Mouse (Mus musculus) kidney, embryonic 16.5 days (tissue): ENCODE measurements around the gene Fchsd2. TPM values are rescaled to one million over a fixed set of nuclear protein-coding genes. Genes with fewer than 3 reads are reported as not detected.

Experiments used
- ATAC-seq: fragments of 200-750 bp; cut with Nextera tagmentation; 2 replicates; pipeline ENCODE4 v1.8.0; 2017; ENCODE audit warnings: moderate TSS enrichment; ENCODE audit not compliant: low FRiP score, low TSS enrichment
- H3K27ac ChIP-seq: fragments of 300-500 bp; sonication (generic); 2 replicates; pipeline ENCODE4 v1.5.1; 2014; ENCODE audit warnings: low read length
- H3K27me3 ChIP-seq: fragments of 300-500 bp; sonication (generic); 2 replicates; pipeline ENCODE4 v1.6.1; 2014; ENCODE audit warnings: low read length, control low read depth, mixed read lengths; ENCODE audit not compliant: insufficient read depth
- H3K36me3 ChIP-seq: fragments of 300-500 bp; sonication (generic); 2 replicates; pipeline ENCODE4 v1.6.1; 2014; ENCODE audit warnings: low read length, control low read depth, mixed read lengths; ENCODE audit not compliant: insufficient read depth
- H3K4me1 ChIP-seq: fragments of 300-500 bp; sonication (generic); 2 replicates; pipeline ENCODE4 v1.6.1; 2014; ENCODE audit warnings: low read length, control low read depth, mixed read lengths; ENCODE audit not compliant: insufficient read depth
- H3K4me2 ChIP-seq: fragments of 300-500 bp; sonication (generic); replicated peaks from 2 replicates; pipeline ENCODE4 v1.6.1; 2014; ENCODE audit warnings: low read depth, low read length
- H3K4me3 ChIP-seq: fragments of 300-500 bp; sonication (generic); 2 replicates; pipeline ENCODE4 v1.5.1; 2014; ENCODE audit warnings: mild to moderate bottlenecking, low read length
- H3K9ac ChIP-seq: fragments of 300-500 bp; sonication (generic); replicated peaks from 2 replicates; pipeline ENCODE4 v1.6.1; 2014; ENCODE audit warnings: low read length
- H3K9me3 ChIP-seq: fragments of 300-500 bp; sonication (generic); 2 replicates; pipeline ENCODE4 v1.6.1; 2016; ENCODE audit warnings: low read length, control low read depth
- WGBS: fragments of 180-500 bp; shearing (Covaris S2); extraction: QIAGEN DNeasy Blood & Tissue Kit; methylation state at CpG from one replicate; pipeline ENCODE4 v1.1.7; 2014; 5-methylcytosine and 5-hydroxymethylcytosine counted together
- polyA plus RNA-seq: library from polyadenylated mRNA; unstranded; fragments of >200 nt; fragmentation: Nextera tagmentation; extraction: Ambion mirVana; gene quantifications from 2 replicates; pipeline ENCODE4 v1.2.1, GENCODE M21; 2015

Gene Fchsd2
- polyA plus RNA-seq, 1 experiment from 2014 or later = 24.6 TPM

- H3K27me3 ChIP-seq = no peaks in the 10 kb centered on the region
- WGBS = 85% methylated on average over 2 of the region's 2 CpGs
- H3K4me2 ChIP-seq = no peak overlapping the region
- no peak overlapping the region for H3K4me3 ChIP-seq
- 0 out of 2 replicates have a peak overlapping the region, but pooled peaks have one; percentile 10 for H3K27ac ChIP-seq
- no peaks in the 10 kb centered on the region for H3K4me1 ChIP-seq
- H3K36me3 ChIP-seq = peaks cover 22% of the 10 kb centered on the region
- no peaks in the 10 kb centered on the region for H3K9me3 ChIP-seq
- H3K9ac ChIP-seq = no peak overlapping the region
- ATAC-seq = no peak
Observed at GRCm38 (mm10) chr7:101287820-101288219, 195.2 kb downstream of the Fchsd2 start.

GRCm38 (mm10) chr7:101288436-101288835 is 195.8 kb downstream of the Fchsd2 start:
- no peaks in the 10 kb centered on the region for H3K4me1 ChIP-seq
- no peak for ATAC-seq
- 36% methylated on average over 4 of the region's 4 CpGs for WGBS
- 0 out of 2 replicates have a peak overlapping the region, but pooled peaks have one; percentile 10 for H3K27ac ChIP-seq
- H3K4me2 ChIP-seq = no peak overlapping the region
- no peaks in the 10 kb centered on the region for H3K27me3 ChIP-seq
- H3K4me3 ChIP-seq = no peak overlapping the region
- peaks cover 16% of the 10 kb centered on the region for H3K36me3 ChIP-seq
- H3K9ac ChIP-seq = no peak overlapping the region
- H3K9me3 ChIP-seq = no peaks in the 10 kb centered on the region

- H3K36me3 ChIP-seq = peaks cover 11% of the 10 kb centered on the region
- H3K4me2 ChIP-seq = no peak overlapping the region
- no peak overlapping the region for H3K27ac ChIP-seq
- 87% methylated on average over 10 of the region's 10 CpGs for WGBS
- H3K4me3 ChIP-seq = no peak overlapping the region
- H3K27me3 ChIP-seq = no peaks in the 10 kb centered on the region
- H3K9ac ChIP-seq = no peak overlapping the region
- no peak for ATAC-seq
- no peaks in the 10 kb centered on the region for H3K9me3 ChIP-seq
- H3K4me1 ChIP-seq = no peaks in the 10 kb centered on the region
Observed at GRCm38 (mm10) chr7:101290401-101290800, 197.7 kb downstream of the Fchsd2 start.

GRCm38 (mm10) chr7:101291211-101291610 is 198.5 kb downstream of the Fchsd2 start:
- H3K9me3 ChIP-seq = no peaks in the 10 kb centered on the region
- no peak overlapping the region for H3K27ac ChIP-seq
- H3K36me3 ChIP-seq = peaks cover 6% of the 10 kb centered on the region
- no peak for ATAC-seq
- WGBS = 92% methylated on average over 5 of the region's 5 CpGs
- peaks cover 2% of the 10 kb centered on the region; the same call in 1 of the 2 replicates for H3K4me1 ChIP-seq
- H3K9ac ChIP-seq = no peak overlapping the region
- no peaks in the 10 kb centered on the region for H3K27me3 ChIP-seq
- no peak overlapping the region for H3K4me3 ChIP-seq
- H3K4me2 ChIP-seq = no peak overlapping the region

GRCm38 (mm10) chr7:101291641-101292040 is 199.0 kb downstream of the Fchsd2 start:
- ATAC-seq = no peak
- H3K9me3 ChIP-seq = no peaks in the 10 kb centered on the region
- WGBS = 93% methylated on average over 8 of the region's 8 CpGs

GRCm38 (mm10) chr7:101292086-101292485 is 199.4 kb downstream of the Fchsd2 start:
- 68% methylated on average over 4 of the region's 4 CpGs for WGBS
- peaks cover 10% of the 10 kb centered on the region for H3K4me1 ChIP-seq
- H3K36me3 ChIP-seq = peaks cover 6% of the 10 kb centered on the region
- no peaks in the 10 kb centered on the region for H3K9me3 ChIP-seq
- H3K4me3 ChIP-seq = no peak overlapping the region
- H3K4me2 ChIP-seq = no peak overlapping the region
- H3K27me3 ChIP-seq = no peaks in the 10 kb centered on the region
- no peak for ATAC-seq
- H3K27ac ChIP-seq = no peak overlapping the region
- H3K9ac ChIP-seq = no peak overlapping the region

More at GRCm38 (mm10) chr7:101291641-101292040, 199.0 kb downstream of the Fchsd2 start:
- H3K27me3 ChIP-seq = no peaks in the 10 kb centered on the region
- no peak overlapping the region for H3K4me2 ChIP-seq
- peaks cover 6% of the 10 kb centered on the region; the same call in 1 of the 2 replicates for H3K4me1 ChIP-seq
- H3K36me3 ChIP-seq = peaks cover 6% of the 10 kb centered on the region
- H3K4me3 ChIP-seq = no peak overlapping the region
- no peak overlapping the region for H3K9ac ChIP-seq
- no peak overlapping the region for H3K27ac ChIP-seq

- no peaks in the 10 kb centered on the region for H3K9me3 ChIP-seq
- ATAC-seq = no peak
- 94% methylated on average over 1 of the region's 1 CpGs for WGBS
Observed at GRCm38 (mm10) chr7:101292696-101293095, 200.0 kb downstream of the Fchsd2 start.

GRCm38 (mm10) chr7:101293138-101293537 is 200.5 kb downstream of the Fchsd2 start:
- no peak overlapping the region for H3K27ac ChIP-seq
- no peaks in the 10 kb centered on the region for H3K27me3 ChIP-seq
- no peaks in the 10 kb centered on the region for H3K9me3 ChIP-seq
- H3K9ac ChIP-seq = no peak overlapping the region
- ATAC-seq = no peak
- WGBS = 45% methylated on average over 4 of the region's 4 CpGs
- no peak overlapping the region for H3K4me2 ChIP-seq
- H3K4me3 ChIP-seq = no peak overlapping the region
- peaks cover 6% of the 10 kb centered on the region for H3K36me3 ChIP-seq
- H3K4me1 ChIP-seq = peaks cover 11% of the 10 kb centered on the region

More at GRCm38 (mm10) chr7:101292696-101293095, 200.0 kb downstream of the Fchsd2 start:
- Histone ChIP-seq H3K27ac (no peak overlapping the region), H3K4me3 (no peak overlapping the region), H3K36me3 (peaks cover 6% of the 10 kb centered on the region), H3K4me2 (no peak overlapping the region), H3K9ac (no peak overlapping the region), H3K4me1 (peaks cover 11% of the 10 kb centered on the region), H3K27me3 (no peaks in the 10 kb centered on the region)

- H3K4me2 ChIP-seq = no peak overlapping the region
- peaks cover 11% of the 10 kb centered on the region for H3K4me1 ChIP-seq
- H3K9ac ChIP-seq = no peak overlapping the region
- 62% methylated on average over 4 of the region's 4 CpGs for WGBS
- no peak overlapping the region for H3K27ac ChIP-seq
- H3K36me3 ChIP-seq = peaks cover 6% of the 10 kb centered on the region
- ATAC-seq = no peak
- no peak overlapping the region for H3K4me3 ChIP-seq
- H3K9me3 ChIP-seq = no peaks in the 10 kb centered on the region
- H3K27me3 ChIP-seq = no peaks in the 10 kb centered on the region
Observed at GRCm38 (mm10) chr7:101293611-101294010, 200.9 kb downstream of the Fchsd2 start.

- no peak for ATAC-seq
- 33% methylated on average over 1 of the region's 1 CpGs for WGBS
- no peak overlapping the region for H3K27ac ChIP-seq
Observed at GRCm38 (mm10) chr7:101295438-101295837, 202.8 kb downstream of the Fchsd2 start.

More at GRCm38 (mm10) chr7:101295438-101295837, 202.8 kb downstream of the Fchsd2 start:
- H3K4me3 ChIP-seq = no peak overlapping the region
- H3K4me2 ChIP-seq = no peak overlapping the region
- H3K36me3 ChIP-seq = no peaks in the 10 kb centered on the region; the same call in 1 of the 2 replicates
- 0 out of 2 replicates have a peak, but pooled peaks cover 10% of the 10 kb centered on the region for H3K27me3 ChIP-seq
- H3K4me1 ChIP-seq = peaks cover 11% of the 10 kb centered on the region
- H3K9ac ChIP-seq = no peak overlapping the region
- H3K9me3 ChIP-seq = no peaks in the 10 kb centered on the region
